Mouse (Mus musculus) stomach, postnatal 0 days (tissue): Measurements from ENCODE around the gene Kcnv2. TPM values are rescaled to one million over a fixed set of nuclear protein-coding genes. Genes with fewer than 3 reads are reported as not detected.

Experiments
- ATAC-seq: fragments of 200-750 bp; cut with Nextera tagmentation; 2 replicates; pipeline ENCODE4 v1.8.0; 2017; ENCODE audit not compliant: low FRiP score, low TSS enrichment
- DNase-seq: peaks from one replicate; pipeline ENCODE4 v3.0.0-alpha.2; 2016; ENCODE audit warnings: low spot score
- H3K27ac ChIP-seq: fragments of 300-500 bp; sonication (generic); replicated peaks from 2 replicates; pipeline ENCODE4 v1.5.1; 2014; ENCODE audit warnings: mild to moderate bottlenecking, control low read depth
- H3K27me3 ChIP-seq: fragments of 300-500 bp; sonication (generic); 2 replicates; pipeline ENCODE4 v1.6.1; 2014; ENCODE audit warnings: low read length; ENCODE audit not compliant: control insufficient read depth, insufficient read depth
- H3K36me3 ChIP-seq: fragments of 300-500 bp; sonication (generic); 2 replicates; pipeline ENCODE4 v1.6.1; 2014; ENCODE audit warnings: low read length, mixed read lengths; ENCODE audit not compliant: control insufficient read depth, insufficient read depth
- H3K4me1 ChIP-seq: fragments of 300-500 bp; sonication (generic); replicated peaks from 2 replicates; pipeline ENCODE4 v1.6.1; 2014; ENCODE audit warnings: antibody characterized with exemption; ENCODE audit not compliant: control insufficient read depth, insufficient read depth
- H3K4me2 ChIP-seq: fragments of 300-500 bp; sonication (generic); replicated peaks from 2 replicates; pipeline ENCODE4 v1.6.1; 2014; ENCODE audit warnings: low read depth, mild to moderate bottlenecking, control low read depth, moderate library complexity
- H3K4me3 ChIP-seq: fragments of 300-500 bp; sonication (generic); 2 replicates; pipeline ENCODE4 v1.5.1; 2014; ENCODE audit warnings: low read depth, low read length, control low read depth
- H3K9ac ChIP-seq: fragments of 300-500 bp; sonication (generic); 2 replicates; pipeline ENCODE4 v1.6.1; 2014; ENCODE audit warnings: mild to moderate bottlenecking, low read length, control low read depth, mixed read lengths
- H3K9me3 ChIP-seq: fragments of 300-500 bp; sonication (generic); 2 replicates; pipeline ENCODE4 v1.6.1; 2016; ENCODE audit warnings: low read length; ENCODE audit not compliant: control insufficient read depth
- CTCF ChIP-seq: IDR thresholded peaks from 2 replicates; pipeline ENCODE4 v1.5.1; 2016; ENCODE audit warnings: antibody characterized with exemption, low read depth, mild to moderate bottlenecking, moderate library complexity
- EP300 ChIP-seq: optimal IDR thresholded peaks from 2 replicates; pipeline ENCODE3; 2016; ENCODE audit warnings: antibody characterized with exemption
- WGBS: fragments of 180-500 bp; shearing (Covaris S2); extraction: QIAGEN DNeasy Blood & Tissue Kit; methylation state at CpG from one replicate; pipeline ENCODE4 v1.1.7; 2014; 5-methylcytosine and 5-hydroxymethylcytosine counted together
- polyA plus RNA-seq: library from polyadenylated mRNA; unstranded; fragments of >200 nt; fragmentation: Nextera tagmentation; extraction: Ambion mirVana; gene quantifications from 2 replicates; pipeline ENCODE4 v1.2.1, GENCODE M21; 2015

Gene Kcnv2
- polyA plus RNA-seq, 1 experiment from 2014 or later: 0.02 TPM

DNA sequence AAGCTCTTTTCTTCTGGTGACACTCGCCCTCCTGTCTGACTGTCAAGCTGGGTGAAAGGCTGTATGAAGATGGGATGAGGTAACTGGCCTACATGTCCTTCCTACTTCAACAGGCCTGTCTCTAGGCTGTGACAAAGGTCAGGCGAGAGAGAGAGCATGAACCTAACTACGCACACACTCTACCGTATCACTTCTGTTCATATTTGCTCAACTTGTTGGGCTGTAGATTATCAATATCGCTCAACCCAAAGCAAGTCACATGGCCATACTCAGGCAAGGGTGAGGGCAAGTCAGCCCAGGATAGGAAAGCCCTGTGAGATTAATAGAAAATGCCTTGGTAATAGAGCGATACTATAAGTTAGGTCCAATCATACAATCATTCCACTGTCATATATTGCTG lies 5.2 kb downstream of the Kcnv2 start:
- Histone ChIP-seq H3K4me3 (no peak overlapping the region), H3K36me3 (no peaks in the 10 kb centered on the region), H3K27me3 (no peaks in the 10 kb centered on the region), H3K27ac (peak overlapping the region; percentile 1), H3K9me3 (no peaks in the 10 kb centered on the region), H3K4me2 (no peak overlapping the region), H3K4me1 (no peaks in the 10 kb centered on the region), H3K9ac (no peak overlapping the region)
- ATAC-seq (peak; percentile 95), DNase-seq (peak; percentile 52)
- WGBS: 77% methylated on average over 6 of the region's 6 CpGs
- TF ChIP-seq EP300: no peak
- TF ChIP-seq CTCF: no peak

DNA sequence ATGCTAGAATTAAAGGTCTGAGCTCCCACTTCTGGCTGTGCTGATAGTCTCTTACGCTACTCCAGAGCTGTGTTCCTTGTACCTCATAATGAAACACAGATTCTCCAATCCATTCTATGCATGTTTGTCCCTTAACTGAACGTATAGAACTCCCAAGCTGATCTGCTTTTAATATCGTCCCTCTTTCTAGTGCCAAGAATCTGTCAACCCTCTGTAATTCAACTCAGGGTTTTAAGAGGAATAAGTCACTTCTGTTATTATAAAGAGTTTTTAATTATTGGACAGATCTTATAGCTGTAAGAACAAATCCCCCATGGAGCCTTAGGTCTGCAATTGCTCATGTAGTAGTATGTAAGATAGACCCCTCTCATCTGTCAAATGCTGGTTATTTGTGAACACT lies 5.8 kb downstream of the Kcnv2 start:
- Histone ChIP-seq H3K4me2 (no peak overlapping the region), H3K4me3 (no peak overlapping the region), H3K9ac (no peak overlapping the region), H3K27me3 (no peaks in the 10 kb centered on the region), H3K4me1 (no peaks in the 10 kb centered on the region), H3K36me3 (no peaks in the 10 kb centered on the region), H3K27ac (peak overlapping the region; percentile 1), H3K9me3 (no peaks in the 10 kb centered on the region)
- DNase-seq (no peak), ATAC-seq (no peak)
- TF ChIP-seq CTCF (no peak), EP300 (no peak)
- WGBS: 28% methylated on average over 3 of the region's 3 CpGs

DNA sequence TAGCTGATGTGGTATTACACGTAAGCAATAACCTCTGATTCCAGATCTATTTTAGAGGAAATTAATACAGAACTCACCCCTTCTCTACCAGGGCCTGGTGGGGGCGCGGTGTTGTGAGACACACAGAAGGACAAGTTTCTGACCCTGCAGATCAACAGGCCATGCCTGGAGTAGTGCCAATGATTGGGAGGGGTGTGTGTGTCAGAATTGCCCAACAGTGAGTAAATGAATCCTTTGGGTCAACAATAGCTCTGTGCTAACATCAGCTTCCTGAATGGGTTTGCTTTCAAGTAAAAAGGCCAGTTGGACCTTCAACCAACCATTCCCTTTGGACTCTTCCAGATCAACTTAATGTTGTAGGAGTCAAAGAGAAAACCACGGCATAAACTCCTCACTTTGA lies 6.3 kb downstream of the Kcnv2 start:
- peak; percentile 90 for DNase-seq
- Histone ChIP-seq H3K36me3 (no peaks in the 10 kb centered on the region), H3K27me3 (no peaks in the 10 kb centered on the region), H3K4me2 (no peak overlapping the region), H3K9me3 (no peaks in the 10 kb centered on the region), H3K4me1 (no peaks in the 10 kb centered on the region), H3K4me3 (no peak overlapping the region), H3K9ac (no peak overlapping the region), H3K27ac (no peak overlapping the region)
- 55% methylated on average over 4 of the region's 4 CpGs for WGBS
- ATAC-seq: peak; percentile 69
- no peak for TF ChIP-seq EP300
- TF ChIP-seq CTCF: no peak

DNA sequence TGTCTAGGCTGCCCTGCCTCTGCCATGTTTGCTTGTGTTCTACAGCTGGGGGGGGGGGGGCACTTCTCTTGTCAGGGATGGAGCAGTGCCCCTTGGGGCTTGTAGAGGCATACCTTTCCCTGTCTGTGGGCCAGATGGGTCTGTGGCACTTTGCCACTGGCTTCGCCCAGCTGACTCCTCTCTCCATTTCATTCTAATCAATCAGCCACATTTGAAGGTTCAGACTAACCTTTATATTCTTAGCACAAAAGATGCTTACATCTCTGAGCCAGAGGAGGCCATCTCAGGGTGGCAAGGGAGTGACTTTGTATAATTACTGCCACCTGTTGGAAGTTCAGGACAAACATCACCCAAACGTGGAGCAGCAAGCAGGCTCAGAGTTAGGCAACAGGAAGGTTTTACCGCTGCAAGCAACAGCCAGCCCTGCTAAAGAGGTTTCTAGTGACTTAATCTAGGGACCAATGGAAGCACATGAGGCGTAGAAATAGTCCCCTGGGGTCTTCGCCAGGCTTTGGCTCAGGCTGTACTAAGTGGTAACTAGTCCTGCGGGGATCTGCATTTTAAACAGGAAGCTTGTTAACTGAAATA lies 9.9 kb downstream of the Kcnv2 start:
- Histone ChIP-seq H3K4me2 (no peak overlapping the region), H3K4me1 (no peaks in the 10 kb centered on the region), H3K27ac (no peak overlapping the region), H3K36me3 (no peaks in the 10 kb centered on the region), H3K27me3 (no peaks in the 10 kb centered on the region), H3K4me3 (no peak overlapping the region), H3K9me3 (no peaks in the 10 kb centered on the region), H3K9ac (no peak overlapping the region)
- WGBS: 58% methylated on average over 6 of the region's 6 CpGs
- ATAC-seq (no peak), DNase-seq (no peak)
- no peak for TF ChIP-seq EP300
- TF ChIP-seq CTCF: peak; percentile 70

DNA sequence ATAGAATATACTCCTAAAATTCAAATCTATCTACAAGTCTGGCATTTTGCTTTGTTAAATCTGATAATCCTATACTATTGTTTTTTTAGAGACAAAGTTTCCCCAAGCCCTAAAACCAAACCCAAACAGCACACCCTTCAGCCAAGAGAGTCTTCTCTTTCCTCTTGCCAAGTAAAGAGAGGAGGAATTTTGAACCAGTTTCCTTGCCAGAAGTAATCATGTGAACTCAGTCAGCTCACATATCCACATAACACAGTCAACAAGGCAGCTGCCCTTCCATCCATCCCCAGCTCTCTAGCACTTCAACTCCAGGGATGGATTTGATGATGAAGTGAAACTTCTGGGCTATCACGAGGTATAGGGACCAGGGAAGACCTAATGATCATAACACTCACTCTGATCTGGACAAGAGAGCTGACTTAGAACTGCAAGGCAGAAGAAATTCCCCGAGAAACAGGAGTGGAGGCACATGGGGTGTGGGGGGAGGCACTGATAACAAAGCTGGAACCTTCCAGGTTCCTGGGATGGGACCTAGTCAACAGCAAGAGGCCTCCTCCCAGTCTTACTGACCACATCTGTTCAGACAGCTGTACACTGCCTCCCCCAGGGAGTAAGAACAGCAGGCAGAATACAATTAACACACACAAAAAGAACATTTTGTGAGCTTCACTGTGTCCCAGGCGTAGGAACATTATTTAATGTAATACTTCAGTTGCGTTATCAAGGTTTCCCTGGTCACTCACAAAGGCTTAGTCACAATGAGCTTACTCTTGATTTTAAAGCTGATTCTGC lies 13.9 kb downstream of the Kcnv2 start:
- peak; percentile 53; the same call in 1 of the 2 replicates for ATAC-seq
- H3K4me1 ChIP-seq: no peaks in the 10 kb centered on the region
- no peak overlapping the region for H3K4me3 ChIP-seq
- TF ChIP-seq EP300 (no peak), CTCF (no peak)
- H3K27ac ChIP-seq: 0 out of 2 replicates have a peak overlapping the region, but pooled peaks have one; percentile 14
- no peak overlapping the region for H3K9ac ChIP-seq
- no peak for DNase-seq
- H3K27me3 ChIP-seq: no peaks in the 10 kb centered on the region
- no peaks in the 10 kb centered on the region for H3K36me3 ChIP-seq
- WGBS: 78% methylated on average over 4 of the region's 4 CpGs
- H3K9me3 ChIP-seq: no peaks in the 10 kb centered on the region
- H3K4me2 ChIP-seq: no peak overlapping the region

DNA sequence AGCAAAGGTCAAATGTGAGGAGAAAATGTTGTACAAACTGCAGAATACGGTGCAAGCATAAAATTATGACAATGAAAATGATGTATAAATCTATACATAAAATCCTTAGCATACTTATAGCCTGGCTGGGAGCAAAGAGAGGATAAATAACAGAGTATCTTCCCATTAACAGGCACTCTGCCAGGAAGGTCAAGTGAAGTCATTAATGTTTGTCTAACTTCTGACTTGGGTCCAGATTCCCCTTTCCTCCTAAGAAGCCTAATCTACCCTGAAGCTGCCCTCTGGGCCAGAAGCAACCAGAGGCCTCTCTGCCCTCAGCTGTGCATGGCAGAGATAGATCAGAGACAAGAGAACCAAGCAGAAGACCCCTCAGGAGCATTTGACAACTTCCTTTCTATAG lies 24.1 kb downstream of the Kcnv2 start:
- DNase-seq (no peak), ATAC-seq (no peak)
- no peak overlapping the region for H3K9ac ChIP-seq
- TF ChIP-seq EP300: no peak
- TF ChIP-seq CTCF: no peak
- H3K9me3 ChIP-seq: no peaks in the 10 kb centered on the region
- no peaks in the 10 kb centered on the region for H3K36me3 ChIP-seq
- no peaks in the 10 kb centered on the region for H3K4me1 ChIP-seq
- H3K4me2 ChIP-seq: no peak overlapping the region
- 48% methylated on average over 1 of the region's 1 CpGs for WGBS
- H3K4me3 ChIP-seq: no peak overlapping the region
- H3K27me3 ChIP-seq: no peaks in the 10 kb centered on the region
- no peak overlapping the region for H3K27ac ChIP-seq
